Mouse (Mus musculus) olfactory bulb, adult 2 months (tissue): ENCODE results near the gene Odf3l1.

Experiments
- CTCF ChIP-seq: fragments of 200-500 bp; IDR thresholded peaks from 2 replicates; pipeline ENCODE4 v1.5.1; 2012; ENCODE audit warnings: low read depth, mild to moderate bottlenecking, low read length, moderate library complexity; ENCODE audit not compliant: insufficient read depth
- POLR2A ChIP-seq: fragments of 200-500 bp; IDR thresholded peaks from 2 replicates; pipeline ENCODE4 v1.6.1; 2012; ENCODE audit warnings: mild to moderate bottlenecking, low read depth, low read length, moderate library complexity; ENCODE audit not compliant: insufficient read depth

- no peak for TF ChIP-seq CTCF
- no peak for TF ChIP-seq POLR2A
Measured at GRCm38 (mm10) chr9:56896779-56897178, 32.3 kb upstream of the Odf3l1 start.
